Mouse (Mus musculus) kidney, adult 2 months (tissue): ENCODE measurements around the gene Zdhhc12.

ENCODE experiments used
- CTCF ChIP-seq: fragments of 200-500 bp; conservative IDR thresholded peaks from 2 replicates; pipeline ENCODE4 v1.5.1; 2011; ENCODE audit warnings: low read depth, mild to moderate bottlenecking, control low read depth, low read length, moderate library complexity, mixed read lengths; ENCODE audit not compliant: insufficient read depth, insufficient read length
- POLR2A ChIP-seq: fragments of 200-500 bp; IDR thresholded peaks from one replicate; pipeline ENCODE4 v1.6.1; 2011; ENCODE audit warnings: low read depth, low read length, control low read depth

DNA sequence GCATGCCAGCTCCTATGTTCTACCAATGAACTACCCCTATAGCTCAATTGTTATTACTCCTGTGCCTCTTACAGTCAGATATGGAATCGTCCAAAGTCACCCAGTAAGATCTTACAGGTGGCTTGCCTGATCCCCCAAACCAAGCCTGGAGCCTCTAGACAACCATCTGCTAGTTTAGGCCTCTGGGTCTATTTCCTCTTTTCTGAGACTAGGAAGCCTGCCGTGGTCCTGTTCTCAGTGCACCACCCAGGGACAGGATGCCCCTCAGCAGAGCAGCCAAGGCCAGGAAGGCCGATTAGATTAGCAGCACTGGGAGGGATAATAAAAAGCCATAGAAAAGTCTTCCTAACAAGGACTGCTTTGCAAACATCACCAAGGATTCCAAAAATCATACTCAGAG is 43.6 kb downstream of the Zdhhc12 start:
- TF ChIP-seq CTCF (no peak), POLR2A (no peak)
